29 mouse cellular contexts compared by ENCODE assay signal in genomic region chr3:106771834-106772233, GRCm38 (mm10). TPM values are rescaled to one million over a fixed set of nuclear protein-coding genes. Genes with fewer than 3 reads are reported as not detected.
DNase-seq lines count a peak whose midpoint lies in the region; ATAC-seq and TF ChIP-seq lines count a peak whose summit lies in the region.
"Had no signal": no experiment of that assay in that cellular context is flagged by ENCODE, and none has a peak within 500 bp of the region (broad histone marks: within the 10 kb centered on the region; RNA-seq: fewer than 3 reads in every experiment).

No protein-coding gene starts in this region.

- no peak overlapping the region for H3K4me2 ChIP-seq in CH12.LX (ENCODE audit: insufficient read depth, low read depth, poor library complexity, severe bottlenecking)
- no peak overlapping the region for H3K4me2 ChIP-seq in kidney, embryonic 14.5 days (replicated peaks; ENCODE audit: low read depth, low read length)
- H3K4me2 ChIP-seq: embryonic facial prominence, embryonic 13.5 days; hindbrain, embryonic 12.5 days had no signal

- no peaks in the 10 kb centered on the region; a peak in 1 of 4 replicates for H3K4me1 ChIP-seq in CH12.LX (ENCODE audit: control insufficient read depth in 1 of 2, insufficient read depth in 2 of 2)
- no peaks in the 10 kb centered on the region for H3K4me1 ChIP-seq in kidney, embryonic 14.5 days (ENCODE audit: control insufficient read depth, insufficient read depth, low read length)
- H3K4me1 ChIP-seq: embryonic facial prominence, embryonic 13.5 days; hindbrain, embryonic 12.5 days; limb, embryonic 10.5 days had no signal

- TF ChIP-seq POLR2A in CH12.LX (IDR thresholded peaks at IDR 0.05; ENCODE audit: low read depth, low read length): no peak

- ATAC-seq in hematopoietic stem cell, adult 5-6 weeks (replicated peaks in 1 of 2; ENCODE audit: insufficient read depth in 1 of 2, low FRiP score in 2 of 2, low TSS enrichment in 1 of 2, low read depth in 1 of 2, poor library complexity in 2 of 2, severe bottlenecking in 2 of 2): peak; percentile 37 to 51; a peak in 2 of 4 replicates
- ATAC-seq in kidney, embryonic 14.5 days (ENCODE audit: low FRiP score, low TSS enrichment): no peak
- ATAC-seq: forebrain, embryonic 14.5 days; intestine, postnatal 0 days; midbrain, embryonic 16.5 days had no signal

- H3K4me3 ChIP-seq in layer of hippocampus, adult 2 months: no peak overlapping the region
- H3K4me3 ChIP-seq in CH12.LX (replicated peaks in 1 of 3; ENCODE audit: low read depth in 2 of 3, low read length in 2 of 3, poor library complexity in 1 of 3): no peak overlapping the region
- no peak overlapping the region for H3K4me3 ChIP-seq in kidney, embryonic 14.5 days (ENCODE audit: low read length)
- H3K4me3 ChIP-seq: embryonic facial prominence, embryonic 13.5 days; hindbrain, embryonic 12.5 days; limb, embryonic 10.5 days had no signal

- peaks cover 10 to 37% of the 10 kb centered on the region in 2 experiments for H3K36me3 ChIP-seq in CH12.LX (replicated peaks in 1 of 2; ENCODE audit: control insufficient read depth in 1 of 2, insufficient read depth in 1 of 2, low read length in 1 of 2)
- H3K36me3 ChIP-seq in splenic B cell, adult 2 months (ENCODE audit: control insufficient read depth, insufficient read depth, low read length, poor library complexity, severe bottlenecking): peaks cover 14% of the 10 kb centered on the region
- no peaks in the 10 kb centered on the region for H3K36me3 ChIP-seq in kidney, embryonic 14.5 days (ENCODE audit: control insufficient read depth, insufficient read depth, low read length)
- H3K36me3 ChIP-seq: embryonic facial prominence, embryonic 13.5 days; G1E; hindbrain, embryonic 12.5 days; limb, embryonic 10.5 days had no signal

- peak; percentile 65 for TF ChIP-seq RAD21 in CH12.LX (IDR thresholded peaks at IDR 0.05; ENCODE audit: low read depth, low read length)

- TF ChIP-seq EP300 in CH12.LX (IDR thresholded peaks at IDR 0.05; ENCODE audit: low read length): no peak

- H3K27me3 ChIP-seq in CH12.LX (replicated peaks): no peaks in the 10 kb centered on the region
- no peaks in the 10 kb centered on the region for H3K27me3 ChIP-seq in splenic B cell, adult 2 months (ENCODE audit: control insufficient read depth, insufficient read depth, low read length, poor library complexity, severe bottlenecking)
- H3K27me3 ChIP-seq in kidney, embryonic 14.5 days (ENCODE audit: control insufficient read depth, insufficient read depth, low read length): no peaks in the 10 kb centered on the region
- H3K27me3 ChIP-seq: embryonic facial prominence, embryonic 13.5 days; hindbrain, embryonic 12.5 days had no signal

- H3K9me3 ChIP-seq in CH12.LX (replicated peaks; ENCODE audit: low read length): no peaks in the 10 kb centered on the region
- H3K9me3 ChIP-seq in kidney, embryonic 14.5 days (ENCODE audit: control insufficient read depth, low read length): no peaks in the 10 kb centered on the region
- H3K9me3 ChIP-seq: embryonic facial prominence, embryonic 13.5 days; G1E; hindbrain, embryonic 12.5 days; limb, embryonic 10.5 days had no signal

- H3K79me2 ChIP-seq in CH12.LX (replicated peaks; ENCODE audit: control insufficient read depth, extremely low read depth, insufficient read depth, poor library complexity, severe bottlenecking): peaks cover 29% of the 10 kb centered on the region

- in situ Hi-C loops in CH12.LX (cut with MboI; ENCODE audit: low pct_ligation_motif_present, low pct_unique_long_range_greater_than_20kb, low sequenced_read_pairs): no loop called here

- DNase-seq in layer of hippocampus, adult 2 months (ENCODE audit: low spot score in 2 of 2): no peak
- no peak for DNase-seq in layer of hippocampus, adult 8-10 months (ENCODE audit: low spot score in 2 of 2)
- no peak for DNase-seq in CH12.LX (ENCODE audit: extremely low read depth)
- DNase-seq in splenic B cell, adult 2 months (ENCODE audit: low read depth, low spot score): peak; percentile 51
- no peak for DNase-seq in c-Kit-positive CD71-positive TER-119-positive erythroid progenitor cells, embryonic 14.5 days (ENCODE audit: low spot score)
- DNase-seq in right cerebral cortex, postnatal 36 days (ENCODE audit: low spot score in 2 of 2): no peak
- DNase-seq: adrenal gland, adult 8-10 months; cerebellum, postnatal 10 days; gastrocnemius, postnatal 25 days; kidney, postnatal 10 days; lung, adult 18-20 months; lung, postnatal 14 days; thymus, postnatal 36 days had no signal

- H3K27ac ChIP-seq in layer of hippocampus, adult 2 months: no peak overlapping the region
- no peak overlapping the region for H3K27ac ChIP-seq in CH12.LX (ENCODE audit: insufficient read depth, low read depth)
- H3K27ac ChIP-seq in kidney, embryonic 14.5 days (ENCODE audit: low read depth, low read length): no peak overlapping the region
- H3K27ac ChIP-seq: embryonic facial prominence, embryonic 13.5 days; hindbrain, embryonic 12.5 days; limb, embryonic 10.5 days had no signal

- no peak overlapping the region for H3K9ac ChIP-seq in CH12.LX (ENCODE audit: insufficient read depth, low read depth)
- no peak overlapping the region for H3K9ac ChIP-seq in kidney, embryonic 14.5 days (ENCODE audit: low read depth, low read length)
- H3K9ac ChIP-seq: embryonic facial prominence, embryonic 13.5 days; hindbrain, embryonic 12.5 days had no signal

- TF ChIP-seq CTCF in layer of hippocampus, adult 2 months (conservative IDR thresholded peaks at IDR 0.05): peak; percentile 24
- peak in 1 of 2 experiments; percentile 52; a peak in 2 of 4 replicates for TF ChIP-seq CTCF in CH12.LX (conservative IDR thresholded peaks at IDR 0.05 in 1 of 2, IDR thresholded peaks at IDR 0.05 in 1 of 2; ENCODE audit: low read depth in 2 of 2, low read length in 2 of 2)

- WGBS in kidney, embryonic 14.5 days: 81% methylated on average over 1 of the region's 1 CpGs

- dilution Hi-C loops in CH12.LX (cut with MboI; ENCODE audit: extremely low pct_ligation_motif_present, extremely low pct_unique_long_range_greater_than_20kb, low sequenced_read_pairs): no loop called here

TF ChIP-seq in CH12.LX, 34 proteins besides CTCF, POLR2A, EP300 and RAD21:
- no peak for TF ChIP-seq JUN (IDR thresholded peaks at IDR 0.05; ENCODE audit: insufficient read depth, low read depth, low read length)
- 0 out of 2 replicates have a peak, but pooled peaks have one; percentile 37 for TF ChIP-seq SMC3 (IDR thresholded peaks at IDR 0.05; ENCODE audit: low read depth, low read length)
- no peak for TF ChIP-seq MAX (IDR thresholded peaks at IDR 0.05; ENCODE audit: low read length)
- TF ChIP-seq TCF12 (IDR thresholded peaks at IDR 0.05; ENCODE audit: low read depth, low read length): no peak
- no peak for TF ChIP-seq ETS1 (conservative IDR thresholded peaks at IDR 0.05; ENCODE audit: low read depth, low read length)
- TF ChIP-seq POLR2AphosphoS2 (IDR thresholded peaks at IDR 0.05; ENCODE audit: low read depth, low read length): no peak

RNA-seq across cellular contexts. Expression of gene Cd53, which starts 18.1 kb away (rescaled TPM):
- 1 to 10 TPM; 8.3 to 8.6 TPM for total RNA-seq in layer of hippocampus, adult 2 months (2021)
- total RNA-seq in layer of hippocampus, adult 8-10 months (2022): 10 to 100 TPM in 2 of 4 experiments, 1 to 10 TPM in 2; 8.9 to 43.7 (median 21.5) TPM
- total RNA-seq in CH12.LX (2012; rRNA removed): 82.1 and 82.5 TPM in 2 replicates
- 450 and 467 TPM in 2 replicates for total RNA-seq in CH12.LX (2014; rRNA removed)
- 169 and 196 TPM in 2 replicates for polyA plus RNA-seq in CH12.LX (2012; ENCODE audit: insufficient read length, low read depth)
- 263 and 291 TPM in 2 replicates for total RNA-seq in hematopoietic stem cell, adult 5-6 weeks (2017)
- 4.2 and 4.5 TPM in 2 replicates for polyA plus RNA-seq in kidney, embryonic 14.5 days (2014; fragmentation: Nextera tagmentation; extraction: Ambion mirVana)

RNA-seq across cellular contexts. Expression of gene Olfr266, which starts 54.3 kb away (rescaled TPM):
- total RNA-seq in layer of hippocampus, adult 2 months (2021): not detected
- not detected for total RNA-seq in layer of hippocampus, adult 8-10 months (2022)
- total RNA-seq in CH12.LX (2012; rRNA removed): not detected in 2 replicates
- total RNA-seq in CH12.LX (2014; rRNA removed): not detected in 2 replicates
- polyA plus RNA-seq in CH12.LX (2012; ENCODE audit: insufficient read length, low read depth): not detected in 2 replicates
- total RNA-seq in hematopoietic stem cell, adult 5-6 weeks (2017): not detected in 2 replicates
- polyA plus RNA-seq in kidney, embryonic 14.5 days (2014; fragmentation: Nextera tagmentation; extraction: Ambion mirVana): not detected in 2 replicates
- total RNA-seq: adrenal gland, adult 8-10 months; gastrocnemius, postnatal 25 days; layer of hippocampus, adult 18-20 months; liver, adult 2 months had no signal
- polyA plus RNA-seq: C2C12; embryonic facial prominence, embryonic 13.5 days; forebrain, embryonic 14.5 days; G1E; heart, postnatal 0 days; hindbrain, embryonic 12.5 days; intestine, postnatal 0 days; limb, embryonic 10.5 days; liver, adult 2 months; midbrain, embryonic 16.5 days; neural tube, embryonic 11.5 days; small intestine, adult 2 months; testis, adult 2 months had no signal
